Mouse (Mus musculus) monocyte, adult 5-6 weeks (primary cell): ENCODE data around the gene Zmiz1. TPM values are rescaled to one million over a fixed set of nuclear protein-coding genes. Genes with fewer than 3 reads are reported as not detected.

Experiments
- ATAC-seq: fragments of 153-309, 156-312 bp; replicated peaks from 2 replicates; pipeline ENCODE4 v1.8.0; 2017; ENCODE audit warnings: mild to moderate bottlenecking; ENCODE audit not compliant: low TSS enrichment, insufficient number of reproducible peaks, severe bottlenecking, poor library complexity, low FRiP score
- total RNA-seq: library from RNA; stranded (forward); fragments of 200-1000, 200-491, 200-594 nt; gene quantifications from 3 replicates; pipeline ENCODE4 v1.2.3, GENCODE M21; 2017

The Zmiz1 gene
- total RNA-seq, 1 experiment from 2014 or later = 22.9 TPM

GRCm38 (mm10) chr14:25501481-25501880 lies 42.5 kb downstream of the Zmiz1 start:
- no peak for ATAC-seq

- no peak for ATAC-seq
Measured at GRCm38 (mm10) chr14:25502355-25502754, 43.4 kb downstream of the Zmiz1 start.

GRCm38 (mm10) chr14:25504241-25504640 lies 45.3 kb downstream of the Zmiz1 start:
- ATAC-seq = no peak

GRCm38 (mm10) chr14:25505201-25505671 lies 46.3 kb downstream of the Zmiz1 start:
- peak; percentile 49 for ATAC-seq

GRCm38 (mm10) chr14:25508111-25508756 lies 49.2 kb downstream of the Zmiz1 start:
- no peak for ATAC-seq

GRCm38 (mm10) chr14:25508757-25509139 lies 49.8 kb downstream of the Zmiz1 start:
- ATAC-seq = peak; percentile 37

- no peak for ATAC-seq
Measured at GRCm38 (mm10) chr14:25509450-25510129, 50.6 kb downstream of the Zmiz1 start.

- no peak for ATAC-seq
Measured at GRCm38 (mm10) chr14:25510362-25510761, 51.4 kb downstream of the Zmiz1 start.

- ATAC-seq = no peak
Measured at GRCm38 (mm10) chr14:25510987-25511386, 52.0 kb downstream of the Zmiz1 start.

- no peak for ATAC-seq
Measured at GRCm38 (mm10) chr14:25511564-25511963, 52.6 kb downstream of the Zmiz1 start.

- no peak for ATAC-seq
Measured at GRCm38 (mm10) chr14:25511967-25512366, 53.0 kb downstream of the Zmiz1 start.

- ATAC-seq = no peak
Measured at GRCm38 (mm10) chr14:25512803-25513202, 53.8 kb downstream of the Zmiz1 start.

- peak; percentile 21; the same call in 1 of the 2 replicates for ATAC-seq
Measured at GRCm38 (mm10) chr14:25513496-25513895, 54.5 kb downstream of the Zmiz1 start.

- no peak for ATAC-seq
Measured at GRCm38 (mm10) chr14:25514943-25515512, 56.0 kb downstream of the Zmiz1 start.

GRCm38 (mm10) chr14:25515924-25516323 lies 56.9 kb downstream of the Zmiz1 start:
- ATAC-seq = peak; percentile 34

- peak; percentile 69 for ATAC-seq
Measured at GRCm38 (mm10) chr14:25516640-25517591, 57.9 kb downstream of the Zmiz1 start.

- ATAC-seq = no peak
Measured at GRCm38 (mm10) chr14:25518645-25519044, 59.7 kb downstream of the Zmiz1 start.

GRCm38 (mm10) chr14:25519656-25520055 lies 60.7 kb downstream of the Zmiz1 start:
- no peak for ATAC-seq

GRCm38 (mm10) chr14:25520589-25520988 lies 61.6 kb downstream of the Zmiz1 start:
- ATAC-seq = no peak
